8 mouse cellular contexts compared by ENCODE assay signal in genomic region chr16:14360931-14361330, GRCm38 (mm10). TPM values are rescaled to one million over a fixed set of nuclear protein-coding genes. Genes with fewer than 3 reads are reported as not detected.
DNase-seq lines count a peak whose midpoint lies in the region; ATAC-seq and TF ChIP-seq lines count a peak whose summit lies in the region.

No protein-coding gene starts in this region.

- ATAC-seq in hindbrain, embryonic 16.5 days, result peak; percentile 48
- peak; percentile 68 for ATAC-seq in midbrain, embryonic 15.5 days (replicated peaks)
- ATAC-seq in CD4-positive, CD25-positive, alpha-beta regulatory T cell, adult 4 months, result no peak

- peak overlapping the region; percentile 60 for H3K9ac ChIP-seq in heart, adult 2 months (ENCODE audit: low read depth, low read length)
- peak overlapping the region; percentile 82 for H3K9ac ChIP-seq in hindbrain, embryonic 16.5 days (ENCODE audit: low read depth, low read length)
- H3K9ac ChIP-seq in midbrain, embryonic 15.5 days, result peak overlapping the region; percentile 88

- TF ChIP-seq CTCF in heart, adult 2 months (IDR thresholded peaks at IDR 0.05), result no peak
- no peak for TF ChIP-seq CTCF in thymus, adult 2 months (IDR thresholded peaks at IDR 0.05; ENCODE audit: borderline replicate concordance, control insufficient read depth, extremely low read depth, insufficient read depth, low read length, poor library complexity)

- H3K4me1 ChIP-seq in heart, adult 2 months (ENCODE audit: control insufficient read depth, insufficient read depth, low read length), result peaks cover 6% of the 10 kb centered on the region; the same call in 1 of the 2 replicates
- H3K4me1 ChIP-seq in thymus, adult 2 months (replicated peaks; ENCODE audit: control insufficient read depth, insufficient read depth, low read length), result peaks cover 7% of the 10 kb centered on the region
- peaks cover 4% of the 10 kb centered on the region for H3K4me1 ChIP-seq in hindbrain, embryonic 16.5 days (ENCODE audit: control insufficient read depth, insufficient read depth, low read depth, low read length)
- H3K4me1 ChIP-seq in midbrain, embryonic 15.5 days, result peaks cover 18% of the 10 kb centered on the region

- H3K9me3 ChIP-seq in hindbrain, embryonic 16.5 days (ENCODE audit: control insufficient read depth, low read length), result no peaks in the 10 kb centered on the region
- H3K9me3 ChIP-seq in midbrain, embryonic 15.5 days, result no peaks in the 10 kb centered on the region

- peak overlapping the region; percentile 96 for H3K4me3 ChIP-seq in heart, adult 2 months
- peak overlapping the region; percentile 69 for H3K4me3 ChIP-seq in thymus, adult 2 months (ENCODE audit: control insufficient read depth, insufficient read depth, low read length)
- peak overlapping the region; percentile 81 for H3K4me3 ChIP-seq in hindbrain, embryonic 16.5 days (ENCODE audit: low read length)
- peak overlapping the region; percentile 96 for H3K4me3 ChIP-seq in midbrain, embryonic 15.5 days

- H3K36me3 ChIP-seq in heart, adult 2 months (ENCODE audit: control insufficient read depth, insufficient read depth, low read length), result no peaks in the 10 kb centered on the region
- no peaks in the 10 kb centered on the region for H3K36me3 ChIP-seq in thymus, adult 2 months (ENCODE audit: control insufficient read depth, insufficient read depth, low read length)
- no peaks in the 10 kb centered on the region for H3K36me3 ChIP-seq in hindbrain, embryonic 16.5 days (ENCODE audit: control insufficient read depth, insufficient read depth, low read length)
- no peaks in the 10 kb centered on the region for H3K36me3 ChIP-seq in midbrain, embryonic 15.5 days (replicated peaks)

- no peak for DNase-seq in heart, adult 2 months
- DNase-seq in heart, postnatal 25 days (ENCODE audit: low spot score), result no peak
- DNase-seq in thymus, adult 2 months, result no peak
- no peak for DNase-seq in thymus, postnatal 36 days
- no peak for DNase-seq in T-cell, adult 2 months (ENCODE audit: low spot score)

- no peak for TF ChIP-seq EP300 in heart, adult 2 months (IDR thresholded peaks at IDR 0.05; ENCODE audit: insufficient read depth, low read depth, low read length)

- TF ChIP-seq POLR2A in heart, adult 2 months (IDR thresholded peaks at IDR 0.05; ENCODE audit: insufficient read depth, low read depth, low read length), result no peak
- TF ChIP-seq POLR2A in thymus, adult 2 months (IDR thresholded peaks at IDR 0.05; ENCODE audit: control insufficient read depth, extremely low read depth, insufficient read depth, low read length, poor library complexity), result no peak

- H3K4me2 ChIP-seq in hindbrain, embryonic 16.5 days (ENCODE audit: low read length), result peak overlapping the region; percentile 81
- peak overlapping the region; percentile 71 for H3K4me2 ChIP-seq in midbrain, embryonic 15.5 days

- H3K27me3 ChIP-seq in heart, adult 2 months (ENCODE audit: control insufficient read depth, insufficient read depth, low read length), result no peaks in the 10 kb centered on the region
- no peaks in the 10 kb centered on the region for H3K27me3 ChIP-seq in thymus, adult 2 months (ENCODE audit: control insufficient read depth, insufficient read depth, low read length)
- no peaks in the 10 kb centered on the region for H3K27me3 ChIP-seq in hindbrain, embryonic 16.5 days (replicated peaks; ENCODE audit: control insufficient read depth, insufficient read depth, low read length)
- no peaks in the 10 kb centered on the region for H3K27me3 ChIP-seq in midbrain, embryonic 15.5 days (replicated peaks)

- H3K27ac ChIP-seq in heart, adult 2 months, result peak overlapping the region; percentile 89
- H3K27ac ChIP-seq in thymus, adult 2 months (ENCODE audit: control insufficient read depth, insufficient read depth, low read length), result no peak overlapping the region
- peak overlapping the region; percentile 73 for H3K27ac ChIP-seq in hindbrain, embryonic 16.5 days (ENCODE audit: low read depth, low read length)
- peak overlapping the region; percentile 60 for H3K27ac ChIP-seq in midbrain, embryonic 15.5 days

- WGBS in heart, adult 2 months, result 7% methylated on average over 7 of the region's 7 CpGs
- WGBS in thymus, adult 2 months, result 14% methylated on average over 7 of the region's 7 CpGs
- WGBS in hindbrain, embryonic 16.5 days, result 3% methylated on average over 7 of the region's 7 CpGs
- 1% methylated on average over 7 of the region's 7 CpGs for WGBS in midbrain, embryonic 15.5 days

- peaks cover 2% of the 10 kb centered on the region; the same call in 1 of the 2 replicates for H3K79me2 ChIP-seq in heart, adult 2 months (replicated peaks; ENCODE audit: control insufficient read depth, insufficient read depth, low read length)

- intact Hi-C loops in heart, adult 2 months (cut with DNase I), result loop anchor here (2.0 kb wide), 1 partner anchor 44 kb away; the partner anchor contains the start of gene Fopnl
- intact Hi-C loops in heart, postnatal 25 days (cut with DNase I), result loop anchor here (2.0 to 5.0 kb wide), 2 partner anchors 46 to 194 kb away; no protein-coding TSS in a partner anchor

RNA-seq across cellular contexts. Expression of gene Abcc1, which starts 0.4 kb away (rescaled TPM):
- 10 to 100 TPM; 14.4 to 21.4 TPM for total RNA-seq in heart, adult 2 months (2021)
- polyA plus RNA-seq in heart, adult 2 months (2012; rRNA removed), result 37.5 and 40.6 TPM in 2 replicates
- total RNA-seq in heart, postnatal 25 days (2021), result 10 to 100 TPM; 19.0 to 26.9 TPM
- polyA plus RNA-seq in thymus, adult 2 months (2012; rRNA removed), result 26.6 and 29.7 TPM in 2 replicates
- 8.9 and 10.0 TPM in 2 replicates for polyA plus RNA-seq in hindbrain, embryonic 16.5 days (2015; fragmentation: Nextera tagmentation; extraction: Ambion mirVana)
- polyA plus RNA-seq in midbrain, embryonic 15.5 days (2015; fragmentation: Nextera tagmentation; extraction: Ambion mirVana), result 9.4 and 10.6 TPM in 2 replicates
- polyA plus RNA-seq in CD4-positive, CD25-positive, alpha-beta regulatory T cell, adult 4 months (2017; shearing (Covaris generic)), result 10 to 100 TPM; 20.8 to 40.1 TPM

RNA-seq across cellular contexts. Expression of gene Fopnl, which starts 43.7 kb away (rescaled TPM):
- total RNA-seq in heart, adult 2 months (2021), result 10 to 100 TPM; 56.8 to 63.9 TPM
- 58.9 and 102 TPM in 2 replicates for polyA plus RNA-seq in heart, adult 2 months (2012; rRNA removed)
- 10 to 100 TPM; 60.0 to 63.6 TPM for total RNA-seq in heart, postnatal 25 days (2021)
- polyA plus RNA-seq in thymus, adult 2 months (2012; rRNA removed), result 48.0 and 56.1 TPM in 2 replicates
- 192 and 195 TPM in 2 replicates for polyA plus RNA-seq in hindbrain, embryonic 16.5 days (2015; fragmentation: Nextera tagmentation; extraction: Ambion mirVana)
- polyA plus RNA-seq in midbrain, embryonic 15.5 days (2015; fragmentation: Nextera tagmentation; extraction: Ambion mirVana), result 188 and 198 TPM in 2 replicates
- polyA plus RNA-seq in CD4-positive, CD25-positive, alpha-beta regulatory T cell, adult 4 months (2017; shearing (Covaris generic)), result 100 to 1,000 TPM; 103 to 131 TPM
